Mouse (Mus musculus) embryonic fibroblast, embryonic 13.5 days (primary cell): ENCODE data around the gene Snx19.

Experiments used
- CTCF ChIP-seq: IDR thresholded peaks from 2 replicates; pipeline ENCODE4 v1.5.1; 2011; ENCODE audit warnings: mild to moderate bottlenecking, control low read depth, low read length, moderate library complexity, borderline replicate concordance; ENCODE audit not compliant: insufficient read depth
- POLR2A ChIP-seq: IDR thresholded peaks from 2 replicates; pipeline ENCODE4 v1.6.1; 2011; ENCODE audit warnings: low read depth, mild to moderate bottlenecking, control low read depth, low read length, moderate library complexity

- no peak for TF ChIP-seq CTCF
- TF ChIP-seq POLR2A, result no peak
Measured at GRCm38 (mm10) chr9:30456250-30456649, 29.3 kb downstream of the Snx19 start.
